Mouse (Mus musculus) erythroblast, embryonic 14.5 days (primary cell): ENCODE results near the gene Whrn.

Source experiments
- GATA1 ChIP-seq: IDR thresholded peaks from 2 replicates; pipeline ENCODE4 v1.6.1; 2012; ENCODE audit warnings: low read length, inconsistent platforms, mixed read lengths
- TAL1 ChIP-seq: IDR thresholded peaks from 3 replicates; pipeline ENCODE4 v1.6.1; 2012; ENCODE audit warnings: low read length, inconsistent platforms, mixed read lengths

DNA sequence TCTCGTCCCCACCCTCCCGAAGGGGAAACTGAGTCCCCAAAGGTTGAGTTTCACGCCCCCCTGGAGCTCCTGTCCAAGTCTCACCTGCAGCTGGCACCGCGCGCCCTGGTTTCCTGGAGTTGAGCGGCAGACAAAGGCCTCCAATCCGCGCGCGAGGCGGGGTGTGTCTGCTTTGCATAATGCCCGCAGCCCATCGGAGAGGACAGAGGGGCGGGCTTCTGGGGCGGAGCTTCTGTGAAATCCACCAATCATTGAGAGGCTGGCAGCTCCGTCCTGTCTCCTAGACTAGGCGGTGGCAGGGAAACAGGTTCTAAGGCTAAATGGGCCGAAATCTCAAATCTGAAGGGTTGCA lies 85.2 kb downstream of the Whrn start:
- TF ChIP-seq GATA1 = no peak
- TF ChIP-seq TAL1 = no peak
